Mouse (Mus musculus) left cerebral cortex, adult 18-20 months (tissue): ENCODE results near the gene Wdr46. TPM values are rescaled to one million over a fixed set of nuclear protein-coding genes. Genes with fewer than 3 reads are reported as not detected.

Source experiments
- DNase-seq, 2 experiments: peaks; one replicate each; pipeline ENCODE4 v3.0.0; 2021 to 2022; ENCODE audit warnings: low spot score in 2 of 2, mixed read lengths in 1 of 2
- total RNA-seq, 2 experiments: library from RNA; stranded (reverse); gene quantifications; 2 replicates each; pipeline ENCODE4 v1.2.3; 2021

The Wdr46 gene
- total RNA-seq, 2 experiments from 2014 or later = 12.5 to 13.8 TPM

DNA sequence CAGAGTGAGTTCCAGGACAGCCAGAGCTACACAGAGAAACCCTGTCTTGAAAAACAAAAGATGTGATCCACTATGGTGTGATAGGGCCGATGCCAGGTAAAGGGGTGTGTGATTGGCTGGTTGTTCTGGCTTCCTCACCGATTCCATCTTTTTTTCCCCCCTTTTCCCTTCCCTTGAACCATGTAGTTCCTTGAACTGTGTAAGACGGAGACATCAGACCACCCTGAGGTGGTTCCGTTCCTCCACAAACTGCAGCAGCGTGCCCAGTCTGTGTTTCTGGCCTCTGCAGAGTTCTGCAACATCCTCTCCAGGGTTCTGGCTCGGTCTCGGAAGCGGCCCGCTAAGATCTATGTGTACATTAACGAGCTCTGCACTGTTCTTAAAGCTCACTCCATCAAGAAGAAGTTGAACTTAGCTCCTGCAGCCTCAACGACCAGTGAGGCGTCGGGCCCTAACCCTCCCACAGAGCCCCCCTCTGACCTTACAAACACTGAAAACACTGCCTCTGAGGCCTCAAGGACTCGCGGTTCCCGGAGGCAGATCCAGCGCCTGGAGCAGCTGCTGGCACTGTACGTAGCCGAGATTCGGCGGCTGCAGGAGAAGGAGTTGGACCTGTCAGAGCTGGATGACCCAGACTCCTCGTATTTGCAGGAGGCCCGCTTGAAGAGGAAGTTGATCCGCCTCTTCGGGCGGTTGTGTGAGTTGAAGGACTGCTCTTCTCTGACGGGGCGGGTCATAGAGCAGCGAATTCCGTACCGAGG lies 29.2 kb upstream of the Wdr46 start:
- DNase-seq = no peak

GRCm38 (mm10) chr17:33911813-33912414 lies 28.5 kb upstream of the Wdr46 start:
- no peak for DNase-seq

DNA sequence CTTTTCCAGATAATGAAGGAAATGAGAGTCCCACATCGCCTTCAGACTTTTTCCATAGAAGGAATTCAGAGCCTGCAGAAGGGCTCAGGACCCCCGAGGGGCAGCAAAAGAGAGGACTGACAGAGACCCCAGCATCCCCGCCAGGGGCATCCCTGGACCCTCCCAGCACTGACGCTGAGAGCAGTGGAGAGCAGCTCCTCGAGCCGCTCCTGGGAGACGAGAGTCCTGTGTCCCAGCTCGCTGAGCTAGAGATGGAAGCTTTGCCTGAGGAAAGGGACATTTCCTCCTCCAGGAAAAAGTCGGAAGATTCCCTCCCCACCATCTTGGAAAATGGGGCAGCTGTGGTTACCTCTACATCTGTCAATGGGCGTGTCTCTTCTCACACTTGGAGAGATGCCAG lies 27.2 kb upstream of the Wdr46 start:
- no peak for DNase-seq

DNA sequence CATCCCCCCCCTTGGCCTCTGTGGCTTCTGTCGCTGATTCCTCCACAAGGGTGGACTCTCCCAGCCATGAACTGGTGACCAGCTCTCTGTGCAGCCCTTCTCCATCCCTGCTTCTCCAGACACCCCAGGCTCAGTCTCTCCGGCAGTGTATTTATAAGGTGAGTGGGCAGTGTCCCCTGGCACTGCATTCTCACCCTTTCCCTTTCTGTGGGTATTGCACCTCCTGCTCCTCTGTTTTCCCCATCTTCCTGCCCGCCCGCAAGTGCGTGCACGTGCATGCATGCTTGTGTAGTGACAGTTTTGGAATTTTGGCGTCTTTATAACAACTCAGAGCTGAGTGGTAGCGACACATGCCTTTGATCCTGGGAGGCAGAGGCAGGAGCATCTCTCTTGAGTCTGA lies 26.6 kb upstream of the Wdr46 start:
- DNase-seq = no peak

GRCm38 (mm10) chr17:33914969-33915391 lies 25.5 kb upstream of the Wdr46 start:
- DNase-seq = no peak

DNA sequence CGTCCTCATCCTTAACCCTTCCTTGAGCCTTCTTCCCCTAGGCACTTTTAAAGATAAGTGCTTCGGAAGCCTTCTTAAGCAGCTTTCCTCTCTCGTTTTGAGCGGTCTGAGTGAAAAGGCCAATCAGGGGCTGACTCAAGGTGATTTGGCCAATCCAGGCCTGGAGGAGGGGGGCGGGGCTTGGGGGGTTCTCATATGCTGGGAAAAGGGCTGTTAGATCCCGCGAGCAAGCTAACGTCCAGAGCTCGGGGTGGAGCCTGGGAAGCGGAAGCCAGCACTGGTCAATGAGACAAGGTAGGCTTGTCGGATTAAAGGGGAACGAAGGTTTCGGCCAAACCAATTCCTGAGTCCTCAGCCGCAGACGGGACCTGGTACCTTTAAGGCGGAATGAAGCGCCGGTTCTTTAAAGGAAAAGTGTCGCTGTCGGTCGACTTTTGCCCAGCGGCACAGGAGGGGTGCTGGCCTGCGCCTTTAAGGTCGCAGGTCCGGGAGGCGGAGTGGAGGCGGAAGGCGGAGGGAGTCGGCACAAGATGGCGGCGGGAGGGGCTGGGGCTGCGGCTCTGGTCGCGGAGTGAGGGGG lies 24.7 kb upstream of the Wdr46 start, which contains the start of the genes Tapbp and Zbtb22:
TSS of gene Tapbp (plus strand) at position 229 of the 580 bp plus-strand sequence.
TSS of gene Zbtb22 (plus strand) at position 234 of the 580 bp plus-strand sequence.
- DNase-seq = peak; percentile 95 to 97

- DNase-seq = no peak
These were observed 24.2 kb upstream of the Wdr46 start for GRCm38 (mm10) chr17:33916294-33916693.

GRCm38 (mm10) chr17:33916847-33917655 lies 23.4 kb upstream of the Wdr46 start:
- DNase-seq = peak in 1 of 2 experiments; percentile 2

- DNase-seq = no peak
These were observed 22.7 kb upstream of the Wdr46 start for GRCm38 (mm10) chr17:33917656-33918292.

- DNase-seq = peak in 1 of 2 experiments; percentile 2
These were observed 21.9 kb upstream of the Wdr46 start for GRCm38 (mm10) chr17:33918293-33919203.

DNA sequence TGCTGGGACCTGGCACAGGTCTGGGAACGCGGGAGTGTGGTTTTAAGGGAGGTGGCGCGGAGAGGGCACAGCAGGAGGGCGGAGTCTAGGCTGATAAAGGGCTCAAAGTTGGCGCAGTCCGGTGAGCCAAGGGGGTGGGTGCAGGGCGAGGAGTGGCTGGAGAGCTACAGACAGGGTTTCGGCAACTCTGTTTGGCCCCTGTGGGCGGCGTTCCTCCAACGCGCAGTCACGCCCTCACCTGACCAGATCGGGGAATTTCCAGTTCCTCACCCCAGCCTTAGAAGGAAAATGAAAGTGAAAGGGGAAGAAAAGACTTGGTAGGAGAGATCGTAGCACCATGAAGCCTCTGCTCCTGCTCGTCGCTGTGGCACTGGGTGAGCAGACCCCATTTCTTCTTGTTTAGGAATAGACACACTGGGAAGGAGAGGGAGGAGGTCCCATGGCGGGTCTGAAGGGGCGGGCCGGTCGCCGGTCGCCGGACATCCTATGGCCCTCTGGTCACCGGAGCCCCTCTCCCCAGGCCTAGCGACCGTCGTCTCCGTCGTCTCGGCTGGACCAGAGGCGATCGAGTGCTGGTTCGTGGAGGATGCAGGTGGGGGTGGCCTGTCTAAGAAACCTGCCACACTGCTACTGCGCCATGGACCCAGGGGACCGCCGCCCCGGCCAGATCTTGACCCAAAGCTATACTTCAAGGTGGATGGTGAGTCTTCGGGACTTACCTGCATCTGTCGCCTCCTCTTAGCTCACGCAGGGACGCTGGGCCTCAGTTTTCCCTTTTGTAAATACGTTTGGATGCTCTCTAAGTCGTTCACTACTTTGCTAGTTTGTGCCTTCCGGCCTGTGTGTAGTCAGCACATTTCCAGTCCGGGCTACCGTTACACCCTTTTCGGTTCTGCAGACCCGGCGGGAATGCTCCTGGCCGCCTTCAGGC lies 20.8 kb upstream of the Wdr46 start:
- DNase-seq = peak; percentile 29 to 54

- DNase-seq = peak; percentile 82 to 89
These were observed 20.0 kb upstream of the Wdr46 start for GRCm38 (mm10) chr17:33920282-33921097.

DNA sequence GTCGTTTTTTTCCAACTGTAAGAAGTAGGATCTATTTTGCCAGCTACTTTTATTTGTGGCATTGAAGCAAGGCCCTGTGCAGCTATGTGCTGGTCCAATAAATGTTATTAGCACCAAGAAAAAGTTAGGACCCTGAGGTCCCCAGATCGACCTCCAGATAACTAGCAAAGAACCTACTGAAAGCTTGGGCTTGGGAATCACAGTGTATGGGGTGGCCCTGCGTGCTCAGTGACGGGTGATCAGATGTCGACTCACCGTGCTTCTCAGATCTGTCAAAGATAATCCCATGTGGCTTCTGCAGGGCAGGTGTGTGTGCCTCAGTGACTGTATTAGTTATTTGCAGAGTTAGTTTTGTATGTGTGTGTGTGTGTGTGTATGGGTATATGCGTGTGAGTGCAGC lies 19.1 kb upstream of the Wdr46 start:
- no peak for DNase-seq

GRCm38 (mm10) chr17:33924577-33925283 lies 15.7 kb upstream of the Wdr46 start:
- DNase-seq = no peak

DNA sequence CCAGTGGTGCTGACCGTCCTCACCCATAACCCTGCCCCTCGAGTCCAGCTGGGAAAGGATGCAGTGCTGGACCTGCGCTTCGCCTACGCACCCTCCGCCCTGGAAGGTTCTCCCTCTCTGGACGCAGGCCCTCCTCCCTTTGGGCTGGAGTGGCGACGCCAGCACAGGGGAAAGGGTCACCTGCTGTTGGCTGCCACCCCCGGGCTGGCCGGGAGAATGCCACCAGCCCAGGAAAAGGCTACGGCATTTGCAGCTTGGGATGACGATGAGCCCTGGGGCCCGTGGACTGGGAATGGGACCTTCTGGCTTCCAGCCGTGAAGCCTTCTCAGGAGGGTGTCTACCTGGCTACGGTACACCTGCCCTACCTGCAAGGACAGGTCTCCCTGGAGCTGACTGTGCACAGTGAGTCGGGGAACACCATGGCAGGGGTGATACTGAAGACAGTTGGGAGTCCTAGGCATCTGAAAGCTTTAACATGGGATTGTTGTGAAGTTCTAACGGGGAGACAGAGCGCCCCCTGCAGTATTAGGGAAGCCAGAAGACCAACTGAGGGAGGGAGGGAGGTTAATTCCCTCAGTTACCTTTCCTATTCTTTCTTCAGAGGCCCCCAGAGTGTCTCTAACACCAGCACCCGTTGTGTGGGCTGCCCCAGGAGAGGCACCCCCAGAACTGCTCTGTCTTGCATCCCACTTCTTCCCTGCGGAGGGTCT lies 14.9 kb upstream of the Wdr46 start:
- DNase-seq = no peak

GRCm38 (mm10) chr17:33926207-33926932 lies 14.1 kb upstream of the Wdr46 start:
- DNase-seq = no peak
